Mouse (Mus musculus): ENCODE data around the gene Mau2. TPM values are rescaled to one million over a fixed set of nuclear protein-coding genes. Genes with fewer than 3 reads are reported as not detected.
"Not testable (repeated sequence)": the region's sequence is repeated elsewhere in the genome, so short reads cannot be mapped to it uniquely, and the experiment has no call there.

Mau2 gene
- polyA plus RNA-seq, 1 experiment = 51.9 TPM

DNA sequence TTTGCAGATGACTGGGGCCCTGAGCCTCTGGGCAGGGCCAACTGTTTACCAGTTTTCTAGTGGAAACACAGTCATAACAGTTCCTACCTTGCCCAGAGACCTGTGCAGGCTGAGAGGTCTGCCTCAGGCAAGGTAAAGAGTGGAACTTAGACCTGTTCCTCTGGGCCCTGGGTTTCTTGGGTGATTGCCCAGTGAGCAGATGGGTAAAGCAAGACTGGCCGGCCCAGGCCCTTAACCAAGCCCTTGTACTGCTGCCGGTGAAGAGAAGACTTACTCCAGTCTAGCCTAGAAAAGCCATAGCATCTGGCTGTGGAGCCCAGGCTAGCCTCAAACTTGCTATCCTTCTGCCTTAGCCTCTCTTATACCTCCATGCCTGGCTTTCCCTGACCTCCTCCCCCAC lies 39.4 kb upstream of the Mau2 start:
- TF ChIP-seq CTCF (IDR thresholded peaks at IDR 0.05; ENCODE audit: control insufficient read depth, insufficient read depth, low read length) = no peak
- no peak for TF ChIP-seq POLR2A (IDR thresholded peaks at IDR 0.05; ENCODE audit: borderline replicate concordance, control insufficient read depth, low read depth, low read length)
- WGBS = 92% methylated on average over 2 of the region's 2 CpGs
- H3K4me1 ChIP-seq (ENCODE audit: control insufficient read depth, insufficient read depth, low read length) = no peaks in the 10 kb centered on the region
- H3K27ac ChIP-seq (ENCODE audit: control insufficient read depth, insufficient read depth, low read depth, low read length, poor library complexity) = no peak overlapping the region
- H3K4me3 ChIP-seq (replicated peaks; ENCODE audit: control insufficient read depth, low read depth, low read length) = no peak overlapping the region

DNA sequence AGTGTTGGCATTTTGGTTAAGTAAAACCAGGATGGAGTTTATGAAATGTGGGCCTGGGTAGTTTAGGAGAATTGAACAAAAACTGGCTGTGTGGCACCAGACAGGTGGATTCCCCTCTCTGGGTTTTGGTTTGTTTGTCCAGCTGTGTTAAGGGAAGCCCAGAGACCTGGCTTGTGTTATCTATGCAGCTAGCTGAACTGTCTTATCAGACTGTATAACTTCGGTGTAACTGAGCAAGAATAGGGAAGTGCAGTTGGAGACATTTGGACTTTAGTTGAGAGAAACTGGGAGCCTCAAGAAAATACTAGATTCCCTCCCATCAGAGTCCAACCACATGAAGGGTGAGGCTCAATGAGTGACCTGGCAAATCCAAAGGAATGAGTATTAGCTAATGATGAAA lies 31.1 kb upstream of the Mau2 start:
- no peak overlapping the region for H3K4me3 ChIP-seq (replicated peaks; ENCODE audit: control insufficient read depth, low read depth, low read length)
- no peak overlapping the region for H3K27ac ChIP-seq (ENCODE audit: control insufficient read depth, insufficient read depth, low read depth, low read length, poor library complexity)
- TF ChIP-seq POLR2A (IDR thresholded peaks at IDR 0.05; ENCODE audit: borderline replicate concordance, control insufficient read depth, low read depth, low read length) = no peak
- 3% methylated on average over 1 of the region's 1 CpGs for WGBS
- no peaks in the 10 kb centered on the region for H3K4me1 ChIP-seq (ENCODE audit: control insufficient read depth, insufficient read depth, low read length)

DNA sequence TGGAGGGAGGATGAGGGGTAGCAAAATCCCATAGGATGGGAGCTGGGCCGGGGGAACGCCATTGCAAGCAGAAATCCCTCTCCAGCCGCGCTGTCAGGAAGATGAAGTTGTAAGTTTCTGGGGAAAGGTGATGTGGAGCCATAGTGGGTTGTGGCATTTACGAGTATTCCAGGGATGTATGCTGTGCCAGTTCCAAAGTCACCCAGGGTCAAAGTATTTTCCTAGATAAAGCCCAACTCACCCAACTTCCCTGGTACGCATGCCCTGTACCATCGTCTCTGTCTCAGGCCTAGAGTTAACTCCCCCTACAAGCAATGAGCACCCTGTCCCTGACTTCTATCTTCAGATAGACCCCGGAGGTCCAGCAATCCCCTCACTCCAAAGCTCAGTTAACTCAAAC lies 30.6 kb upstream of the Mau2 start:
- TF ChIP-seq CTCF (IDR thresholded peaks at IDR 0.05; ENCODE audit: control insufficient read depth, insufficient read depth, low read length) = no peak
- TF ChIP-seq POLR2A (IDR thresholded peaks at IDR 0.05; ENCODE audit: borderline replicate concordance, control insufficient read depth, low read depth, low read length) = no peak
- H3K4me3 ChIP-seq (replicated peaks; ENCODE audit: control insufficient read depth, low read depth, low read length) = no peak overlapping the region
- WGBS = 61% methylated on average over 8 of the region's 8 CpGs

DNA sequence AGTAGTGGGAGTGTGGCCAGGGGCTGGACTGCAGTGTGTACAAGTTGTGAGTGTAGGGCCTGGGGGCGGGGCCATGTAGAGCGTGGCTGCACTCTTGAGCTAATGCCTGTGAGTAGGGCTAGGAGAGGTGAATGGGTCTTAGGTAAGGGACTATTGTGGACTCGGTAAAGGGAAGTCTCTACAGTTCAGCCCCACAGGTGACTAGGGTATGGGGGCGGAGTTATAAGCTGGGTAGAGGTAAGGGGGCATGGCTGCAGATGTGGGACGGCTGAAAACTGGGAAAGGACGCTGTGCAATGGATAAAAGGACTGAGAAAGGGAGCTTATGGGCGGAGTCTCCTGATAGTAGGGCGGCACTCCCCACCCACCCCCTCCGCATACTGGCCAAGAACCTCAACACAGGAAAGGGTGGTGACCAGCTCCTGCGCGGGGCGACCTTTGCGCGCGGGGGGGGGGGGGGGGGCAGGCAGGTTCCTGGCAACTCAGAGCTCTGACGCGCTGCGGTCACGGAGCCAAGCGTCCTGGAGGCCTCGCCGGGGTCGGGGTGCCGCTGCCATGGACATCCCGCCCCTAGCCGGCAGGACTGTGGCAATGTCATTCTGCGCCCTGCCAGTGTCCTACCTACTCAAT lies 30.0 kb upstream of the Mau2 start, which contains the start of gene Tm6sf2:
Tm6sf2 (plus strand) TSS at position 484 of the 629 bp plus-strand sequence.
- H3K4me3 ChIP-seq (replicated peaks; ENCODE audit: control insufficient read depth, low read depth, low read length) = no peak within 1 kb of the TSS
- 13% methylated on average over 26 of the region's 27 CpGs for WGBS
- no peaks in the 10 kb centered on the region for H3K4me1 ChIP-seq (ENCODE audit: control insufficient read depth, insufficient read depth, low read length)
- H3K27ac ChIP-seq (ENCODE audit: control insufficient read depth, insufficient read depth, low read depth, low read length, poor library complexity) = no peak within 1 kb of the TSS
- no peak for TF ChIP-seq POLR2A (IDR thresholded peaks at IDR 0.05; ENCODE audit: borderline replicate concordance, control insufficient read depth, low read depth, low read length)
- TF ChIP-seq CTCF (IDR thresholded peaks at IDR 0.05; ENCODE audit: control insufficient read depth, insufficient read depth, low read length) = no peak

More for the DNA sequence above, 30.6 kb upstream of the Mau2 start:
- Histone ChIP-seq H3K4me1 (ENCODE audit: control insufficient read depth, insufficient read depth, low read length) (no peaks in the 10 kb centered on the region), H3K27ac (ENCODE audit: control insufficient read depth, insufficient read depth, low read depth, low read length, poor library complexity) (no peak overlapping the region)

GRCm38 (mm10) chr8:70071836-70072440 lies 29.4 kb upstream of the Mau2 start:
- WGBS = 84% methylated on average over 2 of the region's 2 CpGs
- no peaks in the 10 kb centered on the region for H3K4me1 ChIP-seq (ENCODE audit: control insufficient read depth, insufficient read depth, low read length)
- no peak overlapping the region for H3K27ac ChIP-seq (ENCODE audit: control insufficient read depth, insufficient read depth, low read depth, low read length, poor library complexity)
- no peak overlapping the region for H3K4me3 ChIP-seq (replicated peaks; ENCODE audit: control insufficient read depth, low read depth, low read length)
- no peak for TF ChIP-seq CTCF (IDR thresholded peaks at IDR 0.05; ENCODE audit: control insufficient read depth, insufficient read depth, low read length)
- no peak for TF ChIP-seq POLR2A (IDR thresholded peaks at IDR 0.05; ENCODE audit: borderline replicate concordance, control insufficient read depth, low read depth, low read length)

GRCm38 (mm10) chr8:70057721-70058120 lies 15.2 kb upstream of the Mau2 start:
- H3K27ac ChIP-seq (ENCODE audit: control insufficient read depth, insufficient read depth, low read depth, low read length, poor library complexity) = no peak overlapping the region
- H3K4me1 ChIP-seq (ENCODE audit: control insufficient read depth, insufficient read depth, low read length) = no peaks in the 10 kb centered on the region
- TF ChIP-seq CTCF (IDR thresholded peaks at IDR 0.05; ENCODE audit: control insufficient read depth, insufficient read depth, low read length) (no peak), POLR2A (IDR thresholded peaks at IDR 0.05; ENCODE audit: borderline replicate concordance, control insufficient read depth, low read depth, low read length) (no peak)
- no peak overlapping the region for H3K4me3 ChIP-seq (replicated peaks; ENCODE audit: control insufficient read depth, low read depth, low read length)
- 91% methylated on average over 1 of the region's 1 CpGs for WGBS

- not testable (repeated sequence) for H3K4me3 ChIP-seq (replicated peaks; ENCODE audit: control insufficient read depth, low read depth, low read length); H3K27ac ChIP-seq (ENCODE audit: control insufficient read depth, insufficient read depth, low read depth, low read length, poor library complexity); H3K4me1 ChIP-seq (ENCODE audit: control insufficient read depth, insufficient read depth, low read length)
- WGBS = 86% methylated on average over 5 of the region's 5 CpGs
These were observed 7.9 kb upstream of the Mau2 start for GRCm38 (mm10) chr8:70050434-70050833.

GRCm38 (mm10) chr8:70049662-70050061 lies 7.1 kb upstream of the Mau2 start:
- TF ChIP-seq CTCF (IDR thresholded peaks at IDR 0.05; ENCODE audit: control insufficient read depth, insufficient read depth, low read length) (no peak), POLR2A (IDR thresholded peaks at IDR 0.05; ENCODE audit: borderline replicate concordance, control insufficient read depth, low read depth, low read length) (no peak)

DNA sequence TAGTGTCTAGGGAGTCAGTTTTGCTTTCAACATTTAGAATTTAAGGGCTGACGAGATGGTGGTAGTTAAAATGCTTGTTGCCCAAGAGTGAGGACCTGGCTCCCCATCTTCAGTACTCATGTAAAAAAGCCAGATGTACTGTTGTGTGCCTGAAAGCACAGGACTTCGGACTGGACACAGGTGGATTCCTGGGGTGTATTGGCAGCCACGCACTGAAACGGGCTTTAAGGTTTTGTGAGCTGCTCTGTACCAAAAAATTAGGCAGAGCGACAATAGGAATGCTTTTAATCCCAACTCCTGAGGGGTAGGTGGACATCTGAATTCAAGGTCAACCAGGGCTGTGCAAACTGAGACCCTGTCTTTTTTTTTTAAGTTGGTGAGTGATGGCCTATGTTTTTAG lies 1.5 kb upstream of the Mau2 start:
- peaks cover 2% of the 10 kb centered on the region; the same call in 1 of the 2 replicates for H3K4me1 ChIP-seq (ENCODE audit: control insufficient read depth, insufficient read depth, low read length)
- 89% methylated on average over 5 of the region's 5 CpGs for WGBS
- no peak overlapping the region for H3K27ac ChIP-seq (ENCODE audit: control insufficient read depth, insufficient read depth, low read depth, low read length, poor library complexity)
- no peak for TF ChIP-seq CTCF (IDR thresholded peaks at IDR 0.05; ENCODE audit: control insufficient read depth, insufficient read depth, low read length)
- H3K4me3 ChIP-seq (replicated peaks; ENCODE audit: control insufficient read depth, low read depth, low read length) = no peak overlapping the region

More at GRCm38 (mm10) chr8:70049662-70050061, 7.1 kb upstream of the Mau2 start:
- H3K4me3 ChIP-seq (replicated peaks; ENCODE audit: control insufficient read depth, low read depth, low read length) = no peak overlapping the region
- H3K27ac ChIP-seq (ENCODE audit: control insufficient read depth, insufficient read depth, low read depth, low read length, poor library complexity) = no peak overlapping the region
- no peaks in the 10 kb centered on the region for H3K4me1 ChIP-seq (ENCODE audit: control insufficient read depth, insufficient read depth, low read length)

All from bone marrow, adult 2 months (tissue).